Mouse (Mus musculus) embryonic facial prominence, embryonic 10.5 days (tissue): ENCODE measurements around the gene Trpm6. TPM values are rescaled to one million over a fixed set of nuclear protein-coding genes. Genes with fewer than 3 reads are reported as not detected.
"Not testable (repeated sequence)": the region's sequence is repeated elsewhere in the genome, so short reads cannot be mapped to it uniquely, and the experiment has no call there.

Experiments used
- DNase-seq: peaks from one replicate; pipeline ENCODE4 v3.0.0-alpha.2; 2017; ENCODE audit warnings: low spot score
- H3K27ac ChIP-seq: fragments of 300-500 bp; sonication (generic); replicated peaks from 2 replicates; pipeline ENCODE4 v1.5.1; 2016; ENCODE audit warnings: mild to moderate bottlenecking
- H3K27me3 ChIP-seq: fragments of 300-500 bp; sonication (generic); replicated peaks from 2 replicates; pipeline ENCODE4 v1.6.1; 2016; ENCODE audit warnings: low read depth, mild to moderate bottlenecking; ENCODE audit not compliant: poor library complexity, severe bottlenecking
- H3K36me3 ChIP-seq: fragments of 300-500 bp; sonication (generic); replicated peaks from 2 replicates; pipeline ENCODE4 v1.6.1; 2016; ENCODE audit warnings: mild to moderate bottlenecking, moderate library complexity
- H3K4me1 ChIP-seq: fragments of 300-500 bp; sonication (generic); 2 replicates; pipeline ENCODE4 v1.6.1; 2016
- H3K4me3 ChIP-seq: fragments of 300-500 bp; sonication (generic); 2 replicates; pipeline ENCODE4 v1.5.1; 2016; ENCODE audit warnings: mild to moderate bottlenecking, moderate library complexity
- H3K9me3 ChIP-seq: fragments of 300-500 bp; sonication (generic); 2 replicates; pipeline ENCODE4 v1.6.1; 2016; ENCODE audit warnings: mild to moderate bottlenecking
- WGBS: fragments of 180-500 bp; shearing (Covaris S2); methylation state at CpG from one replicate; pipeline ENCODE4 v1.1.7; 2016; 5-methylcytosine and 5-hydroxymethylcytosine counted together
- polyA plus RNA-seq: library from polyadenylated mRNA; unstranded; fragments of >200 nt; fragmentation: Nextera tagmentation; extraction: Ambion mirVana; gene quantifications from 2 replicates; pipeline ENCODE4 v1.2.1, GENCODE M21; 2016

The Trpm6 gene
- 0.21 and 0.41 TPM in 2 replicates for polyA plus RNA-seq

- Histone ChIP-seq H3K9me3 (no peaks in the 10 kb centered on the region), H3K27me3 (peaks cover 17% of the 10 kb centered on the region), H3K36me3 (no peaks in the 10 kb centered on the region), H3K4me3 (peak within 1 kb of the TSS; percentile 57), H3K27ac (0 out of 2 replicates have a peak within 1 kb of the TSS, but pooled peaks have one; percentile 15), H3K4me1 (peaks cover 7% of the 10 kb centered on the region; the same call in 1 of the 2 replicates)
- WGBS, result 5% methylated on average over 41 of the region's 41 CpGs
- DNase-seq, result peak; percentile 45
These were observed at the start of gene Trpm6 for GRCm38 (mm10) chr19:18749598-18750339. Trpm6 (plus strand) TSS chr19:18749983.

- no peak overlapping the region for H3K27ac ChIP-seq
- 0 out of 2 replicates have a peak, but pooled peaks cover 3% of the 10 kb centered on the region for H3K4me1 ChIP-seq
- H3K27me3 ChIP-seq, result no peaks in the 10 kb centered on the region
- no peaks in the 10 kb centered on the region for H3K9me3 ChIP-seq
- H3K36me3 ChIP-seq, result 0 out of 2 replicates have a peak, but pooled peaks cover 5% of the 10 kb centered on the region
- no peak overlapping the region for H3K4me3 ChIP-seq
- DNase-seq, result no peak
These were observed 41.7 kb upstream of the Trpm6 start for GRCm38 (mm10) chr19:18708101-18708500.

- Histone ChIP-seq H3K4me1 (peaks cover 23% of the 10 kb centered on the region), H3K27ac (no peak overlapping the region), H3K27me3 (no peaks in the 10 kb centered on the region), H3K4me3 (no peak overlapping the region), H3K9me3 (no peaks in the 10 kb centered on the region), H3K36me3 (0 out of 2 replicates have a peak, but pooled peaks cover 5% of the 10 kb centered on the region)
- no peak for DNase-seq
- 63% methylated on average over 6 of the region's 6 CpGs for WGBS
These were observed 38.9 kb upstream of the Trpm6 start for GRCm38 (mm10) chr19:18710903-18711302.

- no peaks in the 10 kb centered on the region for H3K27me3 ChIP-seq
- 92% methylated on average over 9 of the region's 9 CpGs for WGBS
- H3K9me3 ChIP-seq, result no peaks in the 10 kb centered on the region
These were observed 38.2 kb upstream of the Trpm6 start for GRCm38 (mm10) chr19:18711589-18711988.

GRCm38 (mm10) chr19:18712153-18712865, 37.5 kb upstream of the Trpm6 start:
- Histone ChIP-seq H3K27me3 (no peaks in the 10 kb centered on the region), H3K27ac (peak overlapping the region; percentile 92), H3K4me1 (peaks cover 27% of the 10 kb centered on the region), H3K36me3 (peaks cover 7% of the 10 kb centered on the region), H3K9me3 (no peaks in the 10 kb centered on the region), H3K4me3 (peak overlapping the region; percentile 97)
- 59% methylated on average over 16 of the region's 16 CpGs for WGBS
- no peak for DNase-seq

More at GRCm38 (mm10) chr19:18711589-18711988, 38.2 kb upstream of the Trpm6 start:
- Histone ChIP-seq H3K36me3 (0 out of 2 replicates have a peak, but pooled peaks cover 5% of the 10 kb centered on the region), H3K4me3 (no peak overlapping the region), H3K27ac (no peak overlapping the region), H3K4me1 (peaks cover 27% of the 10 kb centered on the region)
- DNase-seq, result no peak

GRCm38 (mm10) chr19:18712866-18713300, 36.9 kb upstream of the Trpm6 start, which contains the start of gene D030056L22Rik:
D030056L22Rik (plus strand) TSS chr19:18713193.
- peaks cover 27% of the 10 kb centered on the region for H3K4me1 ChIP-seq
- peak within 1 kb of the TSS; percentile 92 for H3K27ac ChIP-seq
- H3K9me3 ChIP-seq, result no peaks in the 10 kb centered on the region
- H3K36me3 ChIP-seq, result peaks cover 11% of the 10 kb centered on the region
- H3K27me3 ChIP-seq, result no peaks in the 10 kb centered on the region
- under 1% methylated on average over 49 of the region's 49 CpGs for WGBS
- peak; percentile 99 for DNase-seq
- peak within 1 kb of the TSS; percentile 97 for H3K4me3 ChIP-seq

GRCm38 (mm10) chr19:18713357-18713756, 36.4 kb upstream of the Trpm6 start:
- H3K4me3 ChIP-seq, result peak overlapping the region; percentile 97
- peak overlapping the region; percentile 92 for H3K27ac ChIP-seq
- DNase-seq, result peak; percentile 69
- peaks cover 16% of the 10 kb centered on the region for H3K36me3 ChIP-seq
- under 1% methylated on average over 46 of the region's 46 CpGs for WGBS
- not testable (repeated sequence) for H3K27me3 ChIP-seq, H3K9me3 ChIP-seq
- peaks cover 27% of the 10 kb centered on the region for H3K4me1 ChIP-seq

GRCm38 (mm10) chr19:18716374-18716773, 33.4 kb upstream of the Trpm6 start:
- Histone ChIP-seq H3K9me3 (no peaks in the 10 kb centered on the region), H3K27me3 (no peaks in the 10 kb centered on the region), H3K4me1 (peaks cover 27% of the 10 kb centered on the region), H3K36me3 (peaks cover 27% of the 10 kb centered on the region), H3K27ac (no peak overlapping the region), H3K4me3 (no peak overlapping the region)
- WGBS, result 27% methylated on average over 1 of the region's 1 CpGs
- peak; percentile 68 for DNase-seq

GRCm38 (mm10) chr19:18720337-18720736, 29.4 kb upstream of the Trpm6 start:
- Histone ChIP-seq H3K4me3 (no peak overlapping the region), H3K27ac (no peak overlapping the region), H3K4me1 (peaks cover 9% of the 10 kb centered on the region), H3K36me3 (peaks cover 27% of the 10 kb centered on the region), H3K9me3 (no peaks in the 10 kb centered on the region), H3K27me3 (no peaks in the 10 kb centered on the region)
- DNase-seq, result no peak
- 88% methylated on average over 3 of the region's 3 CpGs for WGBS

- H3K27ac ChIP-seq, result no peak overlapping the region
- H3K27me3 ChIP-seq, result no peaks in the 10 kb centered on the region
- H3K36me3 ChIP-seq, result no peaks in the 10 kb centered on the region
- no peaks in the 10 kb centered on the region for H3K9me3 ChIP-seq
- 90% methylated on average over 2 of the region's 2 CpGs for WGBS
- H3K4me3 ChIP-seq, result no peak overlapping the region
- no peaks in the 10 kb centered on the region for H3K4me1 ChIP-seq
- no peak for DNase-seq
These were observed 24.6 kb upstream of the Trpm6 start for GRCm38 (mm10) chr19:18725186-18725585.

GRCm38 (mm10) chr19:18730255-18730654, 19.5 kb upstream of the Trpm6 start:
- Histone ChIP-seq H3K4me1 (no peaks in the 10 kb centered on the region), H3K4me3 (no peak overlapping the region), H3K27me3 (no peaks in the 10 kb centered on the region), H3K27ac (no peak overlapping the region), H3K9me3 (no peaks in the 10 kb centered on the region), H3K36me3 (no peaks in the 10 kb centered on the region)
- WGBS, result 83% methylated on average over 7 of the region's 7 CpGs
- no peak for DNase-seq

- Histone ChIP-seq H3K27ac (no peak overlapping the region), H3K36me3 (no peaks in the 10 kb centered on the region), H3K27me3 (no peaks in the 10 kb centered on the region), H3K4me3 (no peak overlapping the region), H3K4me1 (no peaks in the 10 kb centered on the region), H3K9me3 (no peaks in the 10 kb centered on the region)
- 55% methylated on average over 7 of the region's 7 CpGs for WGBS
- no peak for DNase-seq
These were observed 18.7 kb upstream of the Trpm6 start for GRCm38 (mm10) chr19:18731077-18731476.
